Mouse (Mus musculus): ENCODE results near the gene Setd6.

- TF ChIP-seq POLR2A (IDR thresholded peaks at IDR 0.05; ENCODE audit: insufficient read length, low read depth) (no peak), E2F4 (IDR thresholded peaks at IDR 0.05; ENCODE audit: insufficient read depth) (no peak), TCF12 (IDR thresholded peaks at IDR 0.05; ENCODE audit: insufficient read depth, poor library complexity, severe bottlenecking) (no peak)
These were observed 13.9 kb upstream of the Setd6 start for GRCm38 (mm10) chr8:95701809-95702208.

Measured in myocyte (in vitro differentiated cells).